In genomic region chr3:81408914-81409313, GRCm38 (mm10) we compare ENCODE assay signal across 26 mouse cellular contexts.
A peak's percentile ranks its signal among the peaks of the same experiment; 100 is the strongest.
DNase-seq lines count a peak whose midpoint lies in the region; ATAC-seq and TF ChIP-seq lines count a peak whose summit lies in the region.
"Had no signal": no experiment of that assay in that cellular context is flagged by ENCODE, and none has a peak within 500 bp of the region (broad histone marks: within the 10 kb centered on the region; RNA-seq: fewer than 3 reads in every experiment).

No protein-coding gene starts in this region.

- H3K9me3 ChIP-seq in forebrain, embryonic 12.5 days, result no peaks in the 10 kb centered on the region
- H3K9me3 ChIP-seq in forebrain, postnatal 0 days (ENCODE audit: low read length), result no peaks in the 10 kb centered on the region
- no peaks in the 10 kb centered on the region for H3K9me3 ChIP-seq in forebrain, embryonic 14.5 days (replicated peaks; ENCODE audit: control insufficient read depth, low read length)
- H3K9me3 ChIP-seq: G1E; heart, embryonic 13.5 days; limb, embryonic 10.5 days; liver, embryonic 15.5 days; neural tube, embryonic 15.5 days had no signal

- H3K27ac ChIP-seq in forebrain, embryonic 12.5 days, result no peak overlapping the region
- H3K27ac ChIP-seq in forebrain, postnatal 0 days (ENCODE audit: low read depth, low read length), result no peak overlapping the region
- H3K27ac ChIP-seq in forebrain, embryonic 14.5 days (ENCODE audit: low read depth, low read length), result no peak overlapping the region
- H3K27ac ChIP-seq: heart, embryonic 13.5 days; hindbrain, postnatal 0 days; limb, embryonic 10.5 days; liver, embryonic 15.5 days; macrophage; neural tube, embryonic 15.5 days had no signal

- H3K9ac ChIP-seq in forebrain, embryonic 12.5 days, result no peak overlapping the region
- H3K9ac ChIP-seq in forebrain, postnatal 0 days, result no peak overlapping the region
- no peak overlapping the region for H3K9ac ChIP-seq in forebrain, embryonic 14.5 days (ENCODE audit: low read length)
- H3K9ac ChIP-seq: heart, embryonic 13.5 days; liver, embryonic 15.5 days; neural tube, embryonic 15.5 days had no signal

- no peak overlapping the region for H3K4me3 ChIP-seq in forebrain, embryonic 12.5 days (replicated peaks)
- no peak overlapping the region for H3K4me3 ChIP-seq in forebrain, postnatal 0 days (ENCODE audit: low read depth, low read length)
- no peak overlapping the region for H3K4me3 ChIP-seq in forebrain, embryonic 14.5 days (ENCODE audit: low read depth, low read length)
- H3K4me3 ChIP-seq: erythroblast, embryonic 14.5 days; heart, embryonic 13.5 days; limb, embryonic 10.5 days; liver, embryonic 15.5 days; neural tube, embryonic 15.5 days had no signal

- 23% methylated on average over 1 of the region's 1 CpGs for WGBS in forebrain, embryonic 12.5 days
- WGBS in forebrain, postnatal 0 days, result 23% methylated on average over 1 of the region's 1 CpGs
- WGBS in forebrain, embryonic 14.5 days, result 8% methylated on average over 1 of the region's 1 CpGs

- no peak for DNase-seq in forebrain, postnatal 0 days
- peak; percentile 1 for DNase-seq in lung, postnatal 36 days
- no peak for DNase-seq in lung, postnatal 4 days
- peak; percentile 16 for DNase-seq in forebrain, embryonic 14.5 days (ENCODE audit: low spot score)
- DNase-seq in telencephalon, adult 2 months (ENCODE audit: low read depth, low spot score), result peak; percentile 2
- DNase-seq in kidney, postnatal 14 days, result no peak
- no peak for DNase-seq in frontal cortex, postnatal 10 days (ENCODE audit: low spot score in 2 of 2)
- DNase-seq: adrenal gland, adult 8-10 months; B cell, adult 2 months; cerebellum, adult 2 months; cerebellum, postnatal 36 days; heart, adult 11 months; heart, postnatal 14 days; kidney, adult 9 months; liver had no signal

- H3K27me3 ChIP-seq in forebrain, embryonic 12.5 days, result no peaks in the 10 kb centered on the region
- H3K27me3 ChIP-seq in forebrain, postnatal 0 days (ENCODE audit: insufficient read depth, low read length), result no peaks in the 10 kb centered on the region
- H3K27me3 ChIP-seq in forebrain, embryonic 14.5 days (replicated peaks; ENCODE audit: control insufficient read depth, insufficient read depth, low read length), result no peaks in the 10 kb centered on the region
- H3K27me3 ChIP-seq: CH12.LX; heart, embryonic 13.5 days; liver, embryonic 15.5 days; neural tube, embryonic 15.5 days had no signal

- no peak for TF ChIP-seq CTCF in forebrain, postnatal 0 days (IDR thresholded peaks at IDR 0.05; ENCODE audit: low read depth)

- H3K4me2 ChIP-seq in forebrain, embryonic 12.5 days, result no peak overlapping the region
- no peak overlapping the region for H3K4me2 ChIP-seq in forebrain, postnatal 0 days (ENCODE audit: low read depth)
- H3K4me2 ChIP-seq in forebrain, embryonic 14.5 days (ENCODE audit: low read length), result no peak overlapping the region
- H3K4me2 ChIP-seq: heart, embryonic 13.5 days; liver, embryonic 15.5 days; neural tube, embryonic 15.5 days had no signal

- no peaks in the 10 kb centered on the region for H3K36me3 ChIP-seq in forebrain, embryonic 12.5 days (replicated peaks)
- no peaks in the 10 kb centered on the region for H3K36me3 ChIP-seq in forebrain, postnatal 0 days (ENCODE audit: insufficient read depth)
- H3K36me3 ChIP-seq in forebrain, embryonic 14.5 days (ENCODE audit: control insufficient read depth, insufficient read depth, low read length), result no peaks in the 10 kb centered on the region
- H3K36me3 ChIP-seq: G1E; heart, embryonic 13.5 days; limb, embryonic 10.5 days; liver, embryonic 15.5 days; neural tube, embryonic 15.5 days had no signal

- peaks cover 5% of the 10 kb centered on the region; the same call in 1 of the 2 replicates for H3K4me1 ChIP-seq in forebrain, embryonic 12.5 days
- no peaks in the 10 kb centered on the region for H3K4me1 ChIP-seq in forebrain, postnatal 0 days (ENCODE audit: insufficient read depth)
- H3K4me1 ChIP-seq in forebrain, embryonic 14.5 days (ENCODE audit: control insufficient read depth, insufficient read depth, low read length), result no peaks in the 10 kb centered on the region
- H3K4me1 ChIP-seq: heart, embryonic 13.5 days; liver, embryonic 15.5 days; neural tube, embryonic 15.5 days had no signal

- ATAC-seq in forebrain, embryonic 12.5 days (ENCODE audit: low FRiP score), result peak; percentile 86
- ATAC-seq in forebrain, postnatal 0 days, result no peak
- ATAC-seq in forebrain, embryonic 14.5 days, result peak; percentile 44; the same call in 1 of the 2 replicates
- ATAC-seq: hindbrain, postnatal 0 days; intestine, embryonic 16.5 days had no signal

Comparison
In these comparisons a context has a peak if more than half of its experiments do, and no peak if none do; other contexts are left out.
1. DNase-seq: peak in lung, postnatal 36 days (single experiment), forebrain, embryonic 14.5 days (single experiment) and telencephalon, adult 2 months (single experiment); none in forebrain, postnatal 0 days (single experiment), lung, postnatal 4 days (0 of 2), kidney, postnatal 14 days (single experiment) and frontal cortex, postnatal 10 days (0 of 2).